Mouse (Mus musculus) neural tube, embryonic 15.5 days (tissue): Measurements from ENCODE around the gene Pgr15l. TPM values are rescaled to one million over a fixed set of nuclear protein-coding genes. Genes with fewer than 3 reads are reported as not detected.

ENCODE experiments used
- ATAC-seq: fragments of 200-750 bp; cut with Nextera tagmentation; 2 replicates; pipeline ENCODE4 v1.8.0; 2017; ENCODE audit warnings: mild to moderate bottlenecking, moderate TSS enrichment, moderate library complexity; ENCODE audit not compliant: low FRiP score
- H3K27ac ChIP-seq: fragments of 300-500 bp; sonication (generic); replicated peaks from 2 replicates; pipeline ENCODE4 v1.5.1; 2015; ENCODE audit warnings: mild to moderate bottlenecking, inconsistent platforms
- H3K27me3 ChIP-seq: fragments of 300-500 bp; sonication (generic); replicated peaks from 2 replicates; pipeline ENCODE4 v1.6.1; 2015; ENCODE audit warnings: inconsistent platforms
- H3K36me3 ChIP-seq: fragments of 300-500 bp; sonication (generic); 2 replicates; pipeline ENCODE4 v1.6.1; 2015; ENCODE audit warnings: inconsistent platforms
- H3K4me1 ChIP-seq: fragments of 300-500 bp; sonication (generic); 2 replicates; pipeline ENCODE4 v1.6.1; 2015; ENCODE audit warnings: inconsistent platforms
- H3K4me2 ChIP-seq: fragments of 300-500 bp; sonication (generic); 2 replicates; pipeline ENCODE4 v1.6.1; 2015; ENCODE audit warnings: inconsistent platforms, mild to moderate bottlenecking, moderate library complexity
- H3K4me3 ChIP-seq: fragments of 300-500 bp; sonication (generic); replicated peaks from 2 replicates; pipeline ENCODE4 v1.5.1; 2015; ENCODE audit warnings: mild to moderate bottlenecking, inconsistent platforms
- H3K9ac ChIP-seq: fragments of 300-500 bp; sonication (generic); replicated peaks from 2 replicates; pipeline ENCODE4 v1.6.1; 2015; ENCODE audit warnings: mild to moderate bottlenecking, inconsistent platforms
- H3K9me3 ChIP-seq: fragments of 300-500 bp; sonication (generic); replicated peaks from 2 replicates; pipeline ENCODE4 v1.6.1; 2016; ENCODE audit warnings: inconsistent platforms
- WGBS: fragments of 180-500 bp; shearing (Covaris S2); methylation state at CpG from one replicate; pipeline ENCODE4 v1.1.7; 2015; ENCODE audit warnings: mixed read lengths; 5-methylcytosine and 5-hydroxymethylcytosine counted together
- polyA plus RNA-seq: library from polyadenylated mRNA; unstranded; fragments of >200 nt; fragmentation: Nextera tagmentation; extraction: Ambion mirVana; gene quantifications from 2 replicates; pipeline ENCODE4 v1.2.1, GENCODE M21; 2015

Gene Pgr15l
- polyA plus RNA-seq, result 0.04 and 0.09 TPM in 2 replicates

DNA sequence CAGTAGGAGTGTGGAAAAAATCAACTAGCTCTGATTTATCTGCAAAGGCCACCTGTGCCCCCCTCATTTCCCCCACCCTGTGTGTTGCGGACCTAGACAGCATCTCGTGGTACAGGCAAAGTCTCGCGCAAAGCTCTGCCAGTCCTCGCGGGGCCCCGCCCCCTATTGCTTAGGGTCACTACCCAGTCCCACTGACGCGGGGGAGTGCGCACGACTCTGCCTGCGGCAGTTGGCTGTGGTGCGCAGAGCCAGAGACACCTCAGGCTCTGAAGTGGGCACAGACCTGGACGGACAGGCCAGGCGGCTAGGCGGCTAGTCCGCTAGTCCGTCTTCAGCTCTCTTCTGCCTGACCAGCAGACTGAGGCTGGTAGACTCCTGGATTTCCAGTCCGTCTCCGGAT lies at the start of gene Pgr15l:
TSS of gene Pgr15l (plus strand) at position 228 of the 400 bp plus-strand sequence.
- H3K36me3 ChIP-seq, result no peaks in the 10 kb centered on the region
- H3K9me3 ChIP-seq, result no peaks in the 10 kb centered on the region
- peak within 1 kb of the TSS; percentile 21 for H3K4me3 ChIP-seq
- no peak for ATAC-seq
- H3K27me3 ChIP-seq, result 0 out of 2 replicates have a peak, but pooled peaks cover 2% of the 10 kb centered on the region
- 26% methylated on average over 20 of the region's 20 CpGs for WGBS
- peak within 1 kb of the TSS; percentile 50 for H3K4me2 ChIP-seq
- H3K27ac ChIP-seq, result no peak within 1 kb of the TSS
- no peaks in the 10 kb centered on the region for H3K4me1 ChIP-seq
- no peak within 1 kb of the TSS for H3K9ac ChIP-seq

DNA sequence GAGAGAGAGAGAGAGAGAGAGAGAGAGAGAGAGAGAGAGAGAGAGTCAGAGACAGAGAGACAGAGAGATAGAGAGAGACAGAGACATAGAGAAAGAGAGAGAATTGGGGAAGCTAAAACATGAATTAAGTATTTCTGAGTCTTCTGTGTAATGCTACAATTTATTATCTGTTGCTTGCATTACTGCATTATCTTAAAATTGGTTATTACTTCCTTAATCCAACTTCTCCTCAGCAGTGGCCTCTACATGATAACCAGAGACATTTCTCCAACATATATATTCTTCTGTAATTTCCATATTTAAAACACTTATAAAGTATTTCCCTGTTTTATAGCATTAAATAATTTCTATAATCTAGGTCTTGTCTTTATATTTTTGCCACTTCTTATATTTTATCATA lies 44.9 kb upstream of the Pgr15l start:
- Histone ChIP-seq H3K4me2 (no peak overlapping the region), H3K4me1 (no peaks in the 10 kb centered on the region), H3K36me3 (no peaks in the 10 kb centered on the region), H3K9me3 (no peaks in the 10 kb centered on the region), H3K4me3 (no peak overlapping the region), H3K27ac (no peak overlapping the region), H3K9ac (no peak overlapping the region), H3K27me3 (no peaks in the 10 kb centered on the region)
- no peak for ATAC-seq

DNA sequence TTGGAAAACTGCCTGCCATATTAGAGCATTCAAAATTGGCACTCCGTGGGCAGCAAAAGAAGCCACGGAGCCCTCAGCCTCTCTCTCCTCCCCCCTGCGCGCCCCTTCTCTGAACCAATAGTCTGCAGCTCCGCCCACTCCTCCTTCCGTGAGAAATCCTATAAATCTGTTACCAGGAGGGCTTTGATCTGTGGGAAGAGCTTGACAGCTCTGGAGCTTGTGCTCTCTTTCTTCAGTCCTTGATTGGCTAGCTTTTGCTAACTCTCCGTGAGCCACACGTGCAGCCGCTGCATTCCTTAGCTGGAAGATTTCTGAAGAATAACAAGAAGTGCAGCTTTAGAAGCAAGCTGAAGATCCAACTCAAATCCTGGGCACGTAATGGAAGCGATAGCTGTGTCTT lies 2.6 kb upstream of the Pgr15l start:
- ATAC-seq, result peak; percentile 84; the same call in 1 of the 2 replicates
- Histone ChIP-seq H3K9me3 (no peaks in the 10 kb centered on the region), H3K4me2 (peak overlapping the region; percentile 46)

More for the DNA sequence above, 2.6 kb upstream of the Pgr15l start:
- no peaks in the 10 kb centered on the region for H3K36me3 ChIP-seq
- 0 out of 2 replicates have a peak, but pooled peaks cover 2% of the 10 kb centered on the region for H3K27me3 ChIP-seq
- no peak overlapping the region for H3K9ac ChIP-seq
- no peaks in the 10 kb centered on the region for H3K4me1 ChIP-seq
- 14% methylated on average over 11 of the region's 11 CpGs for WGBS
- H3K27ac ChIP-seq, result no peak overlapping the region
- H3K4me3 ChIP-seq, result no peak overlapping the region
